Mouse (Mus musculus) brain, embryonic 14.5 days (tissue): ENCODE data around the gene Adsl. TPM values are rescaled to one million over a fixed set of nuclear protein-coding genes. Genes with fewer than 3 reads are reported as not detected.
"Not testable (repeated sequence)": the region's sequence is repeated elsewhere in the genome, so short reads cannot be mapped to it uniquely, and the experiment has no call there.

Experiments
- DNase-seq: peaks from one replicate; pipeline ENCODE4 v3.0.0-alpha.2; 2011; ENCODE audit warnings: low read depth
- CTCF ChIP-seq: fragments of 200-500 bp; IDR thresholded peaks from 2 replicates; pipeline ENCODE4 v1.5.1; 2012; ENCODE audit warnings: inconsistent platforms, mild to moderate bottlenecking, moderate library complexity, borderline replicate concordance; ENCODE audit not compliant: insufficient read depth, insufficient read length; ENCODE audit errors: extremely low read depth
- POLR2A ChIP-seq: fragments of 200-500 bp; IDR thresholded peaks from 2 replicates; pipeline ENCODE4 v1.6.1; 2012; ENCODE audit warnings: mild to moderate bottlenecking, inconsistent platforms, borderline replicate concordance; ENCODE audit not compliant: poor library complexity, insufficient read depth, insufficient read length, severe bottlenecking; ENCODE audit errors: extremely low read depth
- polyA plus RNA-seq: library from polyadenylated mRNA; depleted of rRNA; stranded (reverse); fragments of >200 nt; gene quantifications from 2 replicates; pipeline ENCODE4 v1.2.3, GENCODE M21; 2012

Gene Adsl
- polyA plus RNA-seq, 1 experiment = 70.4 TPM

DNA sequence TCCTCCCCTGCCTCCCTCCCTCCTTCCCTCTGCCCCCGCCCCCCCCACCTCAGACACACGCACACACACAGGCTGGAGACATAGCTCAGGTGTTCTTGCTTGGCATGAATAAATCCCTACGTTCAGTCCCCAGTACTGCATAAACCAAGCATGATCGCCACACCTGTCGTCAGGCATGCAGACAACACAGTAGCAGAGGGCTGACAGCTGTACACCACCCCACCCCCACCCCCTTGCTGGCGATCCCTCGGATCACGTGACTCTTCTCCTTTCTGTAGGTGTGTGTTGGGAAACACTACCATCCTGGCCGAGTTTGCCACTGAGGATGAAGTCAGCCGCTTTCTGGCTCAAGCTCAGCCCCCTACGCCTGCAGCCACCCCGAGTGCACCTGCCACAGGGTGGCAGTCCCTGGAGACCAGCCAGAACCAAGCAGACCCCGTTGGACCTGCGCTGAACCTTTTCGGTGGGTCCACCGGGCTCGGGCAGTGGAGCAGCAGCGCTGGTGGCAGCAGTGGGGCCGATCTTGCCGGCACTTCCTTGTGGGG, 19.4 kb upstream of the Adsl start:
- no peak for TF ChIP-seq CTCF
- TF ChIP-seq POLR2A = no peak
- no peak for DNase-seq

GRCm38 (mm10) chr15:80930048-80930571, 18.2 kb upstream of the Adsl start:
- peak; percentile 47 for DNase-seq

DNA sequence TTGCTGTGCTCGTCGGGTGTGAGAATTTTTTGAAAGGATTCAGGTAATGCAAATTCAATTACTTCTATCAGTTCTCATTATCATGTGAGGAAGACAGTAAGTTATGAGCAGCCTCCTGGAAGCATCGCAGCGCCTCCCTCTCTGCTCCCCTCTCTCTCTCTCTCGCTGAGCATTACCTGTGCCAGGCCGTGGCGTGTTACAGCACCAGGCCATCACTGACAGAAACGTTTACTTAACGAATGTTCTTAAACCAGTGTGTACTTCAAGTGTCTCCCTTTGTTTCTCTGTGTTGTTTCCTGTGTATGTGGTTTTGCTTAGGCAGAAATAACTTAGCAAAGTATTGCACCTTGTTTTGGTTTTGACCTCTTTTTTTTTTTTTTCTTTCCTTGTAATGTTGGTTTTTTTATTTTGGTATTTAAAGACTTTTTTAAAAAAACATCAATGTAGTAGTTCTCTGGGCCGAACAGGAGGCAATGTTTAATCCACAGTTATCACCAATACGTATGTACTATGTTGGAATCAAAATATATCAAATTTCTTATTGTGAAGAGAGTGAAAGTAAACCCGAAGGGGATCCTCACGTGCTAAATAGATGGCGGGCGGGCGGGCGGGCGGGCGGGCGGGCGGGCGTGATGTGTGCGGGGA, 17.5 kb upstream of the Adsl start:
- not testable (repeated sequence) for DNase-seq

More at GRCm38 (mm10) chr15:80930048-80930571, 18.2 kb upstream of the Adsl start:
- no peak for TF ChIP-seq POLR2A

- no peak for DNase-seq
- TF ChIP-seq CTCF (no peak), POLR2A (no peak)
These were observed 16.8 kb upstream of the Adsl start for GRCm38 (mm10) chr15:80931345-80931960.

DNA sequence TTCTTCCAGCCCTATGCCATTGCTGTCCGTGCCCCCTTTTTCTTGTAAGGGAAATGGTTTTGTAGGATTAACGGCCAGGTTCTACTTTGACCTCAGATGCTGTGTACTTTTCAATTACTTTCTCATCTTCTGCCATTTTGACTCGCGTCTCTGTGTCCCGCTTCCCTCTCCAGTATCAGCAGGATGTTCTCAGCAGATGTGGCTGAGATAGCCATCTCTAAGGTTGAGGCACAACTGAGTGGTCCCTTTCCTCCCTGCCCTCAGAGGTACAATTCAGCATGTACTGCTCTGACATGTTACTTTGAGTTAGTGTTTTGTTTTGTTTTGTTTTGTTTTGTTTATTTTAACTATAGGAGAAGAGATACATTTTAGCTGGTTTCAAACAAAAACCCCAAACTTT, 13.4 kb upstream of the Adsl start:
- no peak for TF ChIP-seq POLR2A
- TF ChIP-seq CTCF = no peak
- DNase-seq = no peak

GRCm38 (mm10) chr15:80936686-80937085, 11.6 kb upstream of the Adsl start:
- no peak for DNase-seq
- TF ChIP-seq CTCF (no peak), POLR2A (no peak)

DNA sequence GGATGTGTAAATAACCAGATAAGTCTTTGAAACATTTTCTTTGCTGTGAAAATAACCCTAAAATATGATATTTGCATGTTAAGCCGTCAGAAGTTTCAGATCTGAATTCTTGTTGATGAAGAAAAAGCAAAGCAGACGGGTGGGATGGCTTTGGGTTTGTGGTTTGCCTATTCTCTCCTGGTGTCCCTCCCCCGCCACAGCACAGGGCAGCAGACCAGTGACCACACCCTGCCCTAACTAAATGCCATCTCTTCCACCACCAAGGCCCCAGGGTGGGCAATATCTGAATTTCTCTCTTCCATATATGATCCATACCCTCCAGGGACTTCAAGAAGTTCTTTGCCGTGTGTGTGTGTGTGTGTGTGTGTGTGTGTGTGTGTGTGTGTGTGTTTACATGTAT, 9.7 kb upstream of the Adsl start:
- no peak for DNase-seq
- TF ChIP-seq CTCF = no peak
- TF ChIP-seq POLR2A = no peak

DNA sequence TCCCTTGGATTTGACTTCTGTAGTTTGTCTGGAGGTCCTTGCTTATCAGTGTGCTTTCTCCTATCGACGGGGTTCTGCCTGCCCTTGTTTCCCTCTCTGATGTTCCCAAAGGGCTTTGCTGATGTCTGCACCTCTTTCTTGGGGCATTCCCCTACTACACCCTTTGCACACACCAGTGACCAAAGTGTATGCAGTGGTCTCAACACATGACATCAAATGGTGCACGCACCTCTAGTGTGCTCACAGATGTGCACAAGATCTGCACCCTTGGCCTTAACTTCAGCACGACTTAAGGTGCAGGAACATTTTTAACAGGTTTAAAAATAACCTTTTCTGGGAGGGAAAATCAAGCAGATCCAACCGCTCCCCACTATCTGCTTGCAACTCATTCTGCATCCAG, 8.9 kb upstream of the Adsl start:
- TF ChIP-seq CTCF = no peak
- TF ChIP-seq POLR2A = no peak
- DNase-seq = no peak

GRCm38 (mm10) chr15:80941468-80942040, 6.7 kb upstream of the Adsl start:
- DNase-seq = no peak
- TF ChIP-seq POLR2A (no peak), CTCF (no peak)

- peak; percentile 54 for DNase-seq
- TF ChIP-seq POLR2A = no peak
- TF ChIP-seq CTCF = peak; percentile 31; the same call in 1 of the 2 replicates
These were observed 2.4 kb upstream of the Adsl start for GRCm38 (mm10) chr15:80945851-80946250.

DNA sequence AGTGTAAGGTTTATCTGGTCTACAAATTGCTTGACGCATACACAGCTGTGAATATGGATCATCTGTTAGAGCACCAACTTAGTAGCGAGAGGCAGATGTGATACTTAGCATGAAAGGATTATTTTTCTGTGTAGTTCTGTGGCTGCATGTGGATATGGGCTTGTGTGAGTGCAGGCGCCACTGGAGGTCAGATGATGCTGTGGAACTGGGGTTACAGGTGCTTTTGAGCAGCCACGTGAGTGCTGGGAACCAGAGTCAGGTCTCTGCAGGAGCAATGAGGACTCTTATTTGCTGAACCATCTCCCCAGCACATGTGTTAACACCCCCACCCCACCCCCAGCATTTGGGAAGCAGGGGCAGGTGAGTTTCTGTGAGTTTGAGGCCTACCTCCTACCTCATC, 1.1 kb downstream of the Adsl start:
- TF ChIP-seq POLR2A (no peak), CTCF (no peak)
- no peak for DNase-seq

GRCm38 (mm10) chr15:80950055-80950454, 1.8 kb downstream of the Adsl start:
- no peak for DNase-seq

More at GRCm38 (mm10) chr15:80950055-80950454, 1.8 kb downstream of the Adsl start:
- TF ChIP-seq POLR2A = no peak
- no peak for TF ChIP-seq CTCF
